Mouse (Mus musculus): Measurements from ENCODE around the gene Lhcgr. TPM values are rescaled to one million over a fixed set of nuclear protein-coding genes. Genes with fewer than 3 reads are reported as not detected.
A peak's percentile ranks its signal among the peaks of the same experiment; 100 is the strongest.

The Lhcgr gene
- polyA plus RNA-seq, 1 experiment from 2014 or later = not detected

DNA sequence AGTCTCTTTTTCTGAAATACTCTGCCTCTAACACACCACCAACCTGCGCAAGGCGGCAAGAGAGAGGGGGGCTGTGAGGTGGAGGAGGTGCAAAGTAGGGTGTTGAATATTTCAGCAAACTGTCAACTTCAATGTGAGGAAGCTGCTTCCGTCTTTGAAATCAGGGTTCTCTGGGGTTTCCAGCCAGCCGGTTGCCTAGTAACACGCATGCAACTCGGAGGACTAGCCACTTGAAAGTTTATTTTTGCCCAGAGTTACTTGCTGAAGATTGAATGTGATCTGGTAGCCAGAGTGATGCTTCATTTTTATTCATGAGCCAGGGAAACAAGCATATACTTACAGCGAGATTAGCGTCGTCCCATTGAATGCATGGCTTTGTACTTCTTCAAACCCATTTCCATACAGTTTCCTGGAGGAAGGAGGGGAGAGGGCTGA, 33.8 kb downstream of the Lhcgr start:
- no peaks in the 10 kb centered on the region for H3K9me3 ChIP-seq (ENCODE audit: control insufficient read depth, low read depth, low read length)
- no peaks in the 10 kb centered on the region for H3K27me3 ChIP-seq (ENCODE audit: control insufficient read depth, insufficient read depth, low read length)
- 0 out of 2 replicates have a peak, but pooled peaks cover 4% of the 10 kb centered on the region for H3K4me1 ChIP-seq (ENCODE audit: control insufficient read depth, insufficient read depth, low read length)
- H3K4me3 ChIP-seq (ENCODE audit: low read depth, low read length) = no peak overlapping the region
- WGBS = 20% methylated on average over 9 of the region's 9 CpGs
- no peaks in the 10 kb centered on the region for H3K36me3 ChIP-seq (ENCODE audit: control insufficient read depth, insufficient read depth, low read length)
- no peak for ATAC-seq (ENCODE audit: insufficient number of reproducible peaks, insufficient read depth, low FRiP score, low read depth)
- no peak overlapping the region for H3K27ac ChIP-seq (ENCODE audit: low read length)
- no peak overlapping the region for H3K4me2 ChIP-seq (replicated peaks; ENCODE audit: low read depth, low read length)
- no peak overlapping the region for H3K9ac ChIP-seq (replicated peaks; ENCODE audit: low read depth, low read length)

DNA sequence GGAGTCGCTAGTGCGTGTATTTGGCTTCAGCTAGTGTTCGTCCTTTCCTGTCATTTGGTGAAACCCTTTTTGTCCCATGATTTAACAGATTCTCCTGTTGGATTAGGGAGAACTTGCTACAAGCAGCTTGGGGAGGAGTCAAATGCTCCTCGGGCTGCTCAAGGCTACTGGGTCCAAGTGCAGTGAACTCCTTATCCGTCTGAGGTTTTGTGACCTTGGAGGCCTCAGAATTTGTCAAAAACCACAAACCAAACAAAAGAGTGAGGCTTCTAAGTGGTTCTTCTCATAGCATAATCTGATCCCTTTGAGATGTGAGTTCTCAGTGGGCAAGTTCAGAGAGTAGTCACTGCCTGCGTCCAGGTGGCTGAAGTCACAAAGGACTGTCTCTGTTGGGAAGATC, 36.0 kb downstream of the Lhcgr start:
- H3K4me3 ChIP-seq (ENCODE audit: low read depth, low read length) = no peak overlapping the region
- WGBS = 64% methylated on average over 6 of the region's 6 CpGs
- no peak overlapping the region for H3K4me2 ChIP-seq (replicated peaks; ENCODE audit: low read depth, low read length)
- H3K36me3 ChIP-seq (ENCODE audit: control insufficient read depth, insufficient read depth, low read length) = no peaks in the 10 kb centered on the region
- H3K9ac ChIP-seq (replicated peaks; ENCODE audit: low read depth, low read length) = no peak overlapping the region
- H3K27ac ChIP-seq (ENCODE audit: low read length) = no peak overlapping the region
- H3K27me3 ChIP-seq (ENCODE audit: control insufficient read depth, insufficient read depth, low read length) = no peaks in the 10 kb centered on the region
- H3K4me1 ChIP-seq (ENCODE audit: control insufficient read depth, insufficient read depth, low read length) = 0 out of 2 replicates have a peak, but pooled peaks cover 5% of the 10 kb centered on the region
- ATAC-seq (ENCODE audit: insufficient number of reproducible peaks, insufficient read depth, low FRiP score, low read depth) = no peak
- no peaks in the 10 kb centered on the region for H3K9me3 ChIP-seq (ENCODE audit: control insufficient read depth, low read depth, low read length)

DNA sequence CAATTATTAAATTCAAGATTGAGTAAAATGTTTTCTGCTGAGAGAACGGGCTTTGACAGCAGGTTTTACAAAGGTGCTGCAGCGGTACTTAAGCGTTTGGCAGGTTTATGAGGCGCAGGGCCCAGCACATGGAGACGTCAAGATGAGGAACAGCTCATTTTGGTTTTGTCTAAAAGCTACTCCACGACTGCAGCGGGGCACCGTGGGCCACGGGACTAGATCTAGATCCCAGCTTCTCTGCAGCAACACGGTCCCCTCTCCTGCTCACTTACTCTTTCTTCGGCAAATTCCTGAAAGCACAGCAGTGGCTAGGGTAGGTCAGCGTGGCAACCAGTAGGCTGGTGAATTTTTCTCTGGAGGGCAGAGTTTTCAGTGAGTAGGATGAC, 38.3 kb downstream of the Lhcgr start:
- Histone ChIP-seq H3K4me2 (replicated peaks; ENCODE audit: low read depth, low read length) (peak overlapping the region; percentile 25), H3K9ac (replicated peaks; ENCODE audit: low read depth, low read length) (no peak overlapping the region), H3K27me3 (ENCODE audit: control insufficient read depth, insufficient read depth, low read length) (no peaks in the 10 kb centered on the region), H3K9me3 (ENCODE audit: control insufficient read depth, low read depth, low read length) (no peaks in the 10 kb centered on the region), H3K36me3 (ENCODE audit: control insufficient read depth, insufficient read depth, low read length) (no peaks in the 10 kb centered on the region), H3K4me1 (ENCODE audit: control insufficient read depth, insufficient read depth, low read length) (0 out of 2 replicates have a peak, but pooled peaks cover 5% of the 10 kb centered on the region), H3K4me3 (ENCODE audit: low read depth, low read length) (no peak overlapping the region), H3K27ac (ENCODE audit: low read length) (no peak overlapping the region)
- no peak for ATAC-seq (ENCODE audit: insufficient number of reproducible peaks, insufficient read depth, low FRiP score, low read depth)
- WGBS = 48% methylated on average over 12 of the region's 12 CpGs

DNA sequence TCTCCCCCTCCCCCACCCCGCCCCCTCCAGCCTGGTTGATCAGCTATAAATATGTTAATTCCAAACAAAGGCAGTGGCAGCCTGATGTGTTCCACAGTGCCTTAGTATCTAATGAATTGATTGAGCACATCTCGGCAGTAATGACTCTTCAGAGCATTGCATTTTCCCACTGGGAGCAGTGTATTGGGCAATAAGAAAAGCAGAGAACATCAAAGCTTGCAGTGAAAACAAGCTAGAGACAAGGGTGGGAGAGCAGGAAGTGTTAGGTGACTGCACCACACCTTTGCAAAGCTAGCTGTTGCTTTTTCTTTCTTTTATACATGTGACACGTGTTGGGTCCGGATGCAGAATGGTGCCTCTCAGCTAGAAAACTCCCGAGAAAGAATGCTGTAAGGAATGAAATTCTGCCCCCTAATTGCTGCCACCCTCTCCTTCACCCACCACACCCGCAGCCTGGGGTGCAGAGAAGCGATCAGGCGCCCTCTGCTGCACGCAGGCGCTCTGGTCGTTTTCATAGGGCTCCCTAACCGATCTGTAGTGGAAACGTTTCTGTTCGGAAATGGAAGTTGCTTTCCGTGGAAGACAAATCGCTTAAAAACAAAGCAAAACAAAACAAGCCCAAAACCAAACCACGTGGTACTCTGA, 38.8 kb downstream of the Lhcgr start:
- H3K36me3 ChIP-seq (ENCODE audit: control insufficient read depth, insufficient read depth, low read length) = no peaks in the 10 kb centered on the region
- no peaks in the 10 kb centered on the region for H3K27me3 ChIP-seq (ENCODE audit: control insufficient read depth, insufficient read depth, low read length)
- no peaks in the 10 kb centered on the region for H3K9me3 ChIP-seq (ENCODE audit: control insufficient read depth, low read depth, low read length)
- 5% methylated on average over 17 of the region's 17 CpGs for WGBS
- peak overlapping the region; percentile 25 for H3K4me2 ChIP-seq (replicated peaks; ENCODE audit: low read depth, low read length)
- no peak overlapping the region; the same call in 1 of the 2 replicates for H3K9ac ChIP-seq (replicated peaks; ENCODE audit: low read depth, low read length)
- ATAC-seq (ENCODE audit: insufficient number of reproducible peaks, insufficient read depth, low FRiP score, low read depth) = 0 out of 2 replicates have a peak, but pooled peaks have one; percentile 34
- no peak overlapping the region for H3K4me3 ChIP-seq (ENCODE audit: low read depth, low read length)
- 0 out of 2 replicates have a peak, but pooled peaks cover 5% of the 10 kb centered on the region for H3K4me1 ChIP-seq (ENCODE audit: control insufficient read depth, insufficient read depth, low read length)
- no peak overlapping the region for H3K27ac ChIP-seq (ENCODE audit: low read length)

- Histone ChIP-seq H3K4me2 (replicated peaks; ENCODE audit: low read depth, low read length) (no peak overlapping the region), H3K27me3 (ENCODE audit: control insufficient read depth, insufficient read depth, low read length) (no peaks in the 10 kb centered on the region), H3K4me1 (ENCODE audit: control insufficient read depth, insufficient read depth, low read length) (0 out of 2 replicates have a peak, but pooled peaks cover 5% of the 10 kb centered on the region), H3K9me3 (ENCODE audit: control insufficient read depth, low read depth, low read length) (no peaks in the 10 kb centered on the region), H3K4me3 (ENCODE audit: low read depth, low read length) (no peak overlapping the region), H3K36me3 (ENCODE audit: control insufficient read depth, insufficient read depth, low read length) (no peaks in the 10 kb centered on the region), H3K27ac (ENCODE audit: low read length) (no peak overlapping the region), H3K9ac (replicated peaks; ENCODE audit: low read depth, low read length) (no peak overlapping the region)
- no peak for ATAC-seq (ENCODE audit: insufficient number of reproducible peaks, insufficient read depth, low FRiP score, low read depth)
- WGBS = 51% methylated on average over 8 of the region's 8 CpGs
Measured at GRCm38 (mm10) chr17:88749646-88750045, 42.1 kb downstream of the Lhcgr start.

GRCm38 (mm10) chr17:88706231-88706649, 85.5 kb downstream of the Lhcgr start:
- Histone ChIP-seq H3K36me3 (ENCODE audit: control insufficient read depth, insufficient read depth, low read length) (no peaks in the 10 kb centered on the region), H3K4me2 (replicated peaks; ENCODE audit: low read depth, low read length) (no peak overlapping the region), H3K4me3 (ENCODE audit: low read depth, low read length) (no peak overlapping the region), H3K4me1 (ENCODE audit: control insufficient read depth, insufficient read depth, low read length) (peaks cover 12% of the 10 kb centered on the region), H3K9me3 (ENCODE audit: control insufficient read depth, low read depth, low read length) (no peaks in the 10 kb centered on the region), H3K27ac (ENCODE audit: low read length) (no peak overlapping the region), H3K9ac (replicated peaks; ENCODE audit: low read depth, low read length) (no peak overlapping the region), H3K27me3 (ENCODE audit: control insufficient read depth, insufficient read depth, low read length) (no peaks in the 10 kb centered on the region)
- ATAC-seq (ENCODE audit: insufficient number of reproducible peaks, insufficient read depth, low FRiP score, low read depth) = no peak
- 60% methylated on average over 8 of the region's 8 CpGs for WGBS

GRCm38 (mm10) chr17:88703112-88703511, 88.7 kb downstream of the Lhcgr start:
- H3K4me2 ChIP-seq (replicated peaks; ENCODE audit: low read depth, low read length) = no peak overlapping the region
- H3K9me3 ChIP-seq (ENCODE audit: control insufficient read depth, low read depth, low read length) = no peaks in the 10 kb centered on the region
- no peaks in the 10 kb centered on the region for H3K27me3 ChIP-seq (ENCODE audit: control insufficient read depth, insufficient read depth, low read length)
- WGBS = 41% methylated on average over 4 of the region's 4 CpGs
- H3K4me1 ChIP-seq (ENCODE audit: control insufficient read depth, insufficient read depth, low read length) = peaks cover 12% of the 10 kb centered on the region
- H3K9ac ChIP-seq (replicated peaks; ENCODE audit: low read depth, low read length) = no peak overlapping the region
- no peak overlapping the region for H3K4me3 ChIP-seq (ENCODE audit: low read depth, low read length)
- ATAC-seq (ENCODE audit: insufficient number of reproducible peaks, insufficient read depth, low FRiP score, low read depth) = no peak
- H3K27ac ChIP-seq (ENCODE audit: low read length) = no peak overlapping the region
- H3K36me3 ChIP-seq (ENCODE audit: control insufficient read depth, insufficient read depth, low read length) = no peaks in the 10 kb centered on the region

- Histone ChIP-seq H3K27me3 (ENCODE audit: control insufficient read depth, insufficient read depth, low read length) (no peaks in the 10 kb centered on the region), H3K36me3 (ENCODE audit: control insufficient read depth, insufficient read depth, low read length) (no peaks in the 10 kb centered on the region), H3K4me2 (replicated peaks; ENCODE audit: low read depth, low read length) (0 out of 2 replicates have a peak overlapping the region, but pooled peaks have one; percentile 19), H3K4me3 (ENCODE audit: low read depth, low read length) (no peak overlapping the region), H3K9ac (replicated peaks; ENCODE audit: low read depth, low read length) (no peak overlapping the region), H3K4me1 (ENCODE audit: control insufficient read depth, insufficient read depth, low read length) (peaks cover 12% of the 10 kb centered on the region), H3K9me3 (ENCODE audit: control insufficient read depth, low read depth, low read length) (no peaks in the 10 kb centered on the region), H3K27ac (ENCODE audit: low read length) (no peak overlapping the region)
- 6% methylated on average over 6 of the region's 6 CpGs for WGBS
- ATAC-seq (ENCODE audit: insufficient number of reproducible peaks, insufficient read depth, low FRiP score, low read depth) = no peak
Measured at GRCm38 (mm10) chr17:88702345-88702744, 89.4 kb downstream of the Lhcgr start.

DNA sequence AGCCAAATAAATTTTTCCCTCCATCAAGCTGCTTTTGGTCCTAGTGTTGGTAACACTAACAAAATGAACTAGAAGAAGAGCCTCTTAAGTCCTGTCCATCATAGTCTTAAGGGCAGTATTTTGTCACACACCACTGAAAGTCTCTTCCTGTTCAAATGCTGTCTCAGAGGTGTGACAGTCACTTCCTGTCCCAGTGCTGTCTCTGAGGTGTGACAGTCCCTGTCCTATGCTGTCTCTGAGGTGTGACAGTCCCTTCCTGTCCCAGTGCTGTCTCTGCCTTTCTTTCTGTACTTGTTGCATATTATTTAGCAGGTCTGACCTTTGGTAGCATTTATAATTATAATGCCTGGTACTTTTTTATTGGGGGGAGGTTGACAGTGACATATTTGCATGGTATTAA, 90.9 kb downstream of the Lhcgr start:
- ATAC-seq (ENCODE audit: insufficient number of reproducible peaks, insufficient read depth, low FRiP score, low read depth) = no peak
- Histone ChIP-seq H3K4me2 (replicated peaks; ENCODE audit: low read depth, low read length) (no peak overlapping the region), H3K36me3 (ENCODE audit: control insufficient read depth, insufficient read depth, low read length) (no peaks in the 10 kb centered on the region), H3K9ac (replicated peaks; ENCODE audit: low read depth, low read length) (no peak overlapping the region), H3K27ac (ENCODE audit: low read length) (no peak overlapping the region), H3K27me3 (ENCODE audit: control insufficient read depth, insufficient read depth, low read length) (no peaks in the 10 kb centered on the region), H3K4me1 (ENCODE audit: control insufficient read depth, insufficient read depth, low read length) (peaks cover 17% of the 10 kb centered on the region), H3K9me3 (ENCODE audit: control insufficient read depth, low read depth, low read length) (no peaks in the 10 kb centered on the region), H3K4me3 (ENCODE audit: low read depth, low read length) (no peak overlapping the region)
